Mouse (Mus musculus): Measurements from ENCODE around the gene Mpig6b.

The Mpig6b gene

DNA sequence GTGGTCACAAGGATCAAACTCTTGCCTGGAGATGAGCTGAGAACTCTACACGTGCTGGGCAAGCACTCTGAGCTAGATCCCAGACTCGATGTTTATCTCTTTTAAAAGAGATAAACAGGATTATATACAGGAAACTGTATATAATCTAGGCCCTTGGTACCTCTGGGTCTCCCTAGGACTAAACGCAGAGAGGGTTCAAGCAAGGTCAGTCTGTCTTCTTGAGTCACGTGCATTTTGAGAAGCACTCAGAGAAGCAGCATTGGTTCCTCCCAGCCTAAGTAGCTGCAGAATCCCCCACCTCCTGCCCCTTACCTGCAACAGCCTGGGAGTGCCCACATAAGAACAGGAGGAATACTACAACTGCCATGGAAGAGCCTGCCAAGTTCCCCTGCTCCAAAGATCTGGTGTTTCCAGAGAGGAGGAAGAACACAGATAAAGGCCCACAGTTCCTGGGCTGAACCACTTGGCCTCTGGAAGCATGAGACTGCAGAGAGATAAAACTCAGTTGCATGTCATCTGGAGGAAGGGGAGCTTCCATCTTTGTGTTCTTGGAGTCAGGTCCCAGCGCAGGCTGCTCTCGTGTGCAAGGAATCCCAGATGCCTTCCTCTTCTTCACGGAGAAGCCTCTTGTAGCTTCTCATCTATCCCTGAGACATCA, 19.4 kb upstream of the Mpig6b start, which contains the start of gene Ly6g6f:
Gene Ly6g6f (minus strand): TSS at position 403 of the 658 bp plus-strand sequence.
- DNase-seq (ENCODE audit: low read depth) = no peak

DNA sequence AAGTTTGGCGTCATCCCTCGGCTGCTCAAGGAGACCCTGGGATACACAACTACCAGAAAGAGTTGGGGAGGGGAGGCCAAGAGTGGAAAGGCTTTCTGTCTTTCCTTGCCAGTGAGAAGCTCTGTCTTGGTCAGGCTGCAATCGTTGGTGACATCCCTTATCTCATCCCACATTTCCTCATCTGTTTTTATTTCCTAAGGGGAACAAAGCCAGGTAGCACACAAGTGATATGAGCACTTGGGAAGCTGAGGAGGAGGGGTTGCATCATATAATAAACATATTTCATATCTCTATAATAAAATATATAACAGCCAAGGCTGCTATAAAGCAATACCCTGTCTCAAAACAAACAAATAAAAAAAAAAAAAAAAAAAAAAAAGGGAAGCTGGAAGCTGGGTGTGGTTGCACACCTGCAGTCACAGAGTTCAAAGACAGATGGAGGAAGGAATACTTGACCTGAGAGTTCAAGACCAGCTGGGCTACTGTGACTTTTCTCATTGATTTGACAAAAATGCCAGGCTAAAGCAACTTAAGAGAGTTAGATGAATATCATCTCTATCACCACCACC, 18.0 kb upstream of the Mpig6b start:
- DNase-seq (ENCODE audit: low read depth) = no peak

DNA sequence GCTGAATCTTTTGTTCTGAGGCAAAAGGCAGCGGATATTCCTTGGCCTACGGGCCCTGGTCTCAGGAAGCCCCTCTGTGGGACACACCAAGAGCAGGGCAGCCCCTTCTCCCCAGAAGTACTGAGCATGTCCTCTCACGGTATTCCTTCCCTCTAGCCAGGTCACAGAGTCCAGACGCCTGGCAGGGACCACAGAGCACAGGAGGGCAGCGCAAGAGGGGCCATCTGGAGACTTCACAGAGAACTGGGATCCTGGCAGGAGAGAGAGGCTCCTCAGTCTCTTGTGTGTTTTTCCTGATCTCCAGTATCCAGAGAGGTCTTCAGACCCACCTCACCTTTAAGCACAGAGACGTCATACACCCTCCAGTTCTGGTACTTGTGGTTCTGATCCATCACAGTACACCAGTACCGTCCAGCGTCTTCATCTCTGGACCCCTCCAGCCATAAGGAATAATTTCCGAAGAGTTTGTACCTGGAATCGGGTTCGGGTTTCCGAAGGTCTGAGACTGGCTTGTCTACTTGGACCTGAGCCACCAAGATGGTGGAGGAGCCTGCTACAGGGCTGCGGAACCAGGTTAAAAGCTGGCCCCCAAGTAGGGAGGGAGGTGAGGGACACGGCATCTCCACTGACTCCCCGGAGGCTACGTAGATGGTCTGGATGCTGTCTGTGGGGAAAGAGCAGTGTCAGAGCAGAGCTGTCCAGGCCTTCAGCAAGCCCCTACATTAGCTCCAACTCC, 17.0 kb upstream of the Mpig6b start:
- no peak for DNase-seq (ENCODE audit: low read depth)

DNA sequence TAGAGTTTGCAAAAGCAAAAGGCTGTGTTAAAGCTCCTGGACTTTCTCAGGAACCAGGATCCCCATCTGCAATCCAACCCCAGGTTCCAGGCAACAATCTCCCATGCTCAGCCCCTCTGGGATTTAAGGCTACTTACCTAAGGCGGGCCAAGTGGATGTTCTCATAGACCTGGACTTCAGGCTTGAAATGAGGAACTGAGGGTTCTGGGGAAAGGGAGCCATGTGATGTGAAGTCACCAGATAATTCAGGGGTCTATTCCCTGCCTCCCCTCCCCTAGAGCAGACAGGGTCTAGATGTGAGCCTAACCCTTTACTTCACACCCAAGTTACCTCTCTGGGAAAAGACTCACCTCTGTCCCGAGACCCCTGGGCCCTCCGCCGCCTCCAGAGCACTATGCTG, 14.7 kb upstream of the Mpig6b start:
- no peak for DNase-seq (ENCODE audit: low read depth)

DNA sequence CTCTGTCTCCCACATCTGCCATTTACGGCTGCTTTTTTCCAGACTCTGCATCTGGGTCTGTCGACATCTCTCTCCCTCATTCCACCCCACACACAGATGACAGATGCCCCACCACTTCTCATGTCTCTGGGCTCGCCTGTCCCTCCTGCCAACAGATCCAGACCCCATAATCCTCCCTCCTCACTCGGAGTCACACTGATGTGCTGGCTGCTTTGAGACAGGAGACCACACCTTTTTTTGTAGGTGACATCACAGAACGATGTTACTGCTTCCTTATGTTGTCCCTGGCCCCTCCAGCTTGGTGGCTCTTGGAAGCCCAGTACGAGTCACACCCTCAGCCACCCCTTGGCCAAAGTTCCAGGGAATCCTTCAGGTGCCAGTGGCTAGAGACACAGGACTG, 14.3 kb upstream of the Mpig6b start:
- no peak for DNase-seq (ENCODE audit: low read depth)

DNA sequence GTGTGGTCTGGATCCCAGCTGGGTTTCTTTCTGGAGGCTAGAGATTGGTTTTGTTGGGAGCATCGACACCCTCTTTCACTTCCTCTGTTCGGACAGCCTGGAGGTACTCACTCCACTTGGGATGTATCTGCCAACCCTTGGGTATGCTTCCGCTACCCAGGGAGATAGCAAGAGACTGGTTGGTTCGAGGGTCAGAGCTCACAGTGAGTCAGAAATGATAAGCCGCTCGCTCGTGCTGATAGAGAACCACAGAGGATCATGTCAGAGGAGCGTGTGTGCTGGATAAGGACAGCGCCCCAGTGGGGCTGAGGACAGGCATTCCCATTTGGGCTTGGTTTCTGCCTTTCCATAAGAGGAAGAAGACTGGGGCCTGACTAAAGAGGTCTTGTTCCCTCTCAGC, 13.8 kb upstream of the Mpig6b start:
- no peak for DNase-seq (ENCODE audit: low read depth)

DNA sequence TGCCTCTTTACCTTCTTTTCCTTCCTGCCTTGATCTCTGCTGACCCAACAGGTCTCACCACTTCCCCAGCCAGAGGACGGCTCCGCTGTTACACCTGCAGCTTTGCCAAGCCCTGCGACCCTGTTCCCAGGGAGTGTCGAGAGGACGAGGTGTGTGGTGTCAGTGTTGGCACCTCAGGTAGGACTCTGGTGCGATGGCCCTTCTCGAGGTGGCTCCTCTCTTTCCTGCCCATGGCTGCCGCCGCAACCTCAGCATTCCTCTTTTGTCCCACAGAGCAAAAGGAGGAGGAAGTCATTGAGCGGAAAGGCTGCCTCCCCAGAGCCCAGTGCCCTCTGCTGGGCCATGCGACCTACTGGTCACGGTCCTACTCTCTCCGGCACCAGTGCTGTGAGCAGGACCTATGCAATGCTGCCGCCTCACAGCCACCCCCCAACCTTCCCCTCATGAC, 11.8 kb upstream of the Mpig6b start, which contains the start of gene Ly6g6d:
Gene Ly6g6d (minus strand): TSS at position 280 of the 448 bp plus-strand sequence.
- no peak for DNase-seq (ENCODE audit: low read depth)

DNA sequence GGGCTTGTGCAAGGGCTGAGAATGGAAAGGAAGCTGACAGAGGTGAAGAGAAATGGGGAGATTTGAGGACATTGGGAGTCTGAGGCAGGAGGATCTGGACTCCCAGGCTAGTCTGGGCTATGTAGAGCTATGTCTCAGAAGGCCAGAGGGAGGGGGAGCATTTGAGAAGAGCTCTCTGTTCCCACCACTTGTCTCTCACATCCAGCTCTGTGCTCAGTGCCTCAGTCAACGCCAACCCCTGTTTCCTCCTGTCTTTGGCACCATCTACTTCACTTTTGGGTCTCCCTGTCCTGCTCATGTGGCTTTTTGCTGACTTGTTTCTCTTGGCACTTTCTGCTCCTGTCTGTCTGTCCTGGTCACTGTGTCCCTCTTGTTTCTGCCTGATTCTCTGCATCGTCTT, 11.3 kb upstream of the Mpig6b start:
- no peak for DNase-seq (ENCODE audit: low read depth)

DNA sequence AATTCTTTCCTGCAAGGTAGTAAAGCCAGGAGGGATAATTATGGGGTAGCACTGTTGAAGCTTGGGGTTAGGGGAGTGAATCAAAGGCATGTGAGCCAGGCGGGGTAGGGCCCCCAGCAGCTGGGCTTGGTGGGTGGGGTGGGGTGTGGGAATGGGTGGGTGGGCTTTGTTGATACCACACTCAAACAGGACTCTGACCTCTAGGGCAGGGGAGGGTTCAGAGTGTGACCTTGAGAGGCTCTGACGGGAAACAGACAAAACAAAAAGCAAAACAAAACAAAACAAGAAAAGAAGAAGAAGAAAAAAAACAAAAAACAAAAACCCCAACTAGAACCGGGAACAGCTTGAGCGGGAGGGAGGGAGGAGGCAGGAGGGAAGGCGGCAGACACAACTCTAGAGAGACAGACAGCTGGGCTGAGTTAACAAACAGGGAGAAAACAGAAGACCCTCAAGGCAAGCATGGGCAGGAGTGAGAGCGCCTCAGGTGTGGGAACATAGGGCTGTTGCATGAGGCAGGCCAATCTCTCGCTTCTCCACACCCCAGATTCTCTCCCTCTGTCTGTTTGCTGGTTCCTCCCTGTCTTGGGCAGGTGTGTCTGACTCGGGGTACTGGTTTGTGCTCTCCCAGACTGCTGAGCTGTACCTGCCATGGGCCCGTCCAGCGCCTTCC, 10.7 kb upstream of the Mpig6b start, which contains the start of gene Ly6g6e:
Gene Ly6g6e (plus strand): TSS at position 396 of the 670 bp plus-strand sequence.
- no peak for DNase-seq (ENCODE audit: low read depth)

DNA sequence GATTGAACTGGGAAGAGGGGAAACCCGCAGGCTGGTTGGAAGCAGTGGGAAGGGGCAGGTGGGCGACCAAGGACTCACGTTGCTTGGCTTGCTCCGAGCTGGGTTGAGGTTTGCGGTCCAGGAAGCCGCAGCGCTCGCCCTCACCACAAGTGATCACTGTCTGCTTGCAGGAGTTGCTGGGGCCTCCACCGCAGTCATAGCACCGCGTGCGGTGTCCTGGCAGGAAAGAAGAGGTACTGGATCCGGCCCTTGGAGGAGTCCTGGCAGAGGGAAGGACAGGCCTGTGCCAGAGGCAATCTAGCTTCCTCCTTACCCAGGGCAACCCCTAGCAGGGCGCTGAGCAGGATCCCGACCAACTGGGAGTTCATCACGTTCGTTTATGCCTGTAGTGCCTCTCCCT, 8.1 kb upstream of the Mpig6b start:
- no peak for DNase-seq (ENCODE audit: low read depth)

DNA sequence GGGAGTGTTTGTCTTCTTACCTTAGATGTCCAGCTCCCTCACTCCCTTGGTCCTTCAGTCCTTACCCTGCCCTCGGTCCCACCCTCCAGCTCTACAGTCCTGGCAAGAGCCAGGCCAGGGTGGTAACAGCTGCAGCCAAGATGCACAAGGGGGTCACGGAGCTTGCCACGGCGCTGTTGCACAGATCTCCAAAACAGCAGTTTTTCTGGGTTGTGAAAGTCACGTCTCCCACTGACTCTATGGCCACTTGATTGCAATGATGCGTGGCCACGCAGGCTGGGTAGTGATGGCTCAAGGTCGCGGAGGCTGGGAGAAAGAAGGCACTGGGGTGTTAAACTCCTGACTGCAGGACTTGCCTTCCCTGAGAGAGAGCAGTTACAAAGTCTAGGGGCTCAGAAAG, 5.5 kb upstream of the Mpig6b start:
- DNase-seq (ENCODE audit: low read depth) = no peak

DNA sequence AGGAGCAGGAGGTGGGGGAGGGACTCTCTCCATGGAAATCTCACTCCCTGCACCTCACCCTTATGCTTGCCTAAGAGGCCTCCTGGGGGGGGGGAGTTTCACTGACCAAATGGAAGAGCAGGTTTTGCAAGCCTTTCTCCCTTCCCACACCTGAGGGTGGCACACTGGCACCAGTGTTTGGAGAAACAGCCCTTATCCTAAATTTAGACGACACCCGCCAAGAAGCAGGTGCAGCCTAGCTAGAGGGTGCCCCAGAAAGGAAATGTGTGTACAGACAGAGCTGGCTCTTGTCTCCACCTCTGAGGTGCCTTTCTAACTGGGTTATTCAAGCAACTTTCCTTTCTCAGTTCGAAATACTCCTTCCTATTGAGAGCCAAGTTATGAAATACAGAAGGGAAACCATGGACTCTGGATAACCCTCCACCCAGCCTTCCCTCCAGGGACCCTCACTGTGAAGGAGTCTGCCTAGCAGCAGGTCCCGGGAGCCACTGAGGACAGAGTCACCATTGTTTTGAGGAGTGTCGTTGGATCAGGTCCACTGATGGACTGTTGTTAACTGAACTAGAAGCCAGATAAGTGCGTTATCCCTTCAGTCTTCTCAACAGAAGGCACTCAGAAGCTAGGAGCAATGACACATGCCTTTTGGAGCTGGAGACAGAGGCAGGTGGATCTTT, 4.7 kb upstream of the Mpig6b start:
- DNase-seq (ENCODE audit: low read depth) = no peak

DNA sequence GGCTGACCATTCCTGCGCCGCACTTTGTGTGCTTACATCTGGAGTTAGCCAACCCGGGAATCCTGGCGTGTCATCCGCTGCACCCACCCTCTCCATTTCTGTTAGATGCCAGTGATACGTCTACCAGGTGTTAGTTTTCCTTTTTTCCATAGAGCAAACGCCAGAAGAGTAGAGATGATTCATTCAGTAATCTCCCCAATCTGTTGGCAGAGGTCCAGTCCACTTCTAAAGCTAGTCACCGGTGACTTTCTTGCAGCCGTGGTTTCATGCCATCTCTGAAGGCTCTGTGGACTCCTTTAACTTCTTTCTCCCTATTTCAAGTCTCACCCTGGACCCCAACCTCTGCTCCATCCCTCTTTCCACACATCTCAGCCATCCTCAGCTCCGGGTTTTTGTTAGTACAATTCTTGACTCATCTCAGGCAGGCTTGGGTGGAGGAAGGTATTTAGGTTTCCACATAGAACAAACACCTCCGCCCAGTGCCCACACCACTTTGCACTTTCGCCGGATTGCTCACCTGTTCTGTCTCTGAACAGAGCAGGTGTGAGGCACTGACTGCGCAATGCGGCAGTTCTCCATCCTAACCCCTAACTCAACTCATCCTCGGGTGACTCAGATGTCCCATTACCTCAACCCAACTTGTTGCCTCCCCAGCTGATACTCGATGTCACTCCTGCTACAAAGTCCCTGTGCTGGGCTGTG, 2.4 kb upstream of the Mpig6b start:
- DNase-seq (ENCODE audit: low read depth) = no peak

DNA sequence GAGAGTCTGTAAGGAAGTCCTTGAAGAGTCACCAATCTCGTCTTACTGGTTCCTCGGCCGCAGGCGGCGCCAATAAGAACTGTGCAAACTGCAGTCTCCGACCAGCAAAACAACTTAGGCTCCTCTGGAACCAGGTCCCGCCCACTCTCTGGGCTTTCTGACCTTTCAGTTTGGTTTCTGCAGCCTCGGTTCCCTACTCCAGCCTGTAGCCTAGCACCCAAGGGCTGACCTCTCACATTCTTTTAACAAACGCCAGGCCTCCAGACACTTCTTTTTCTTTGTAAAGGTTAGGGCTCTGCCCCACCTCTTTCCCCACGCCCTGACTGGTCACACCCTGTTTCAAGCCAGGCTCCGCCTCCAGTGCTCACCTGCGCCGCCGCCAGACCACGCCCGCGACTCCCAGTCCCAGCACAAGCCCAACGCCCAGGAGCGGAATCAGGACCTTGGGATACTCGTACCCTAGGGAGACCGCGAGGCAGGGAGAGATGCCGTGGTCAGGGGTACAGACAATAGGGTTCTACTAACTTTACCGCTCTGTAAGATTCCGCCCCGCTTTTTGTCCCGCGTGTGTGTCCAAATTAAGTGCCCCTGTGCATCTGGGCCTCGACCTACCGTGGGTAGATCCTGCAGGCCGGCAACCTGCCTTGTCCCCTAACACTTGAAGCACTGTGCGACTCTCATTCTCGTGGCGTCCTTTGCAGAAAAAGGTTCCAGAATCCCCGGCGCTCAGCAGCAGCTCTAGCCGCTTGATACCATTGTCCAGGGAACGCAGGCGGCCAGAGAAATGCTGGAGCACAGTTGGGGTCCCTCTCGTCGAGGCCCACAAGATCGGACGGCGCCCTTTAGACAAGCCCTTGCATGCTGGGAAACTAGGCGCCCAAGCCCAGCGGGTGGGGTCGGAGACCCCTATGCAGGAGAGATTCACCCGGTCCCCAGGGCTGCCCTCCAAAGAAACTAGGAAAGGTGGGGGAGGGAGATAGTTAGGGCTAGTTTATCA, 735 bp downstream of the Mpig6b start, which contains the start of gene Ly6g6c:
Gene Ly6g6c (plus strand): TSS at position 438 of the 997 bp plus-strand sequence.
- no peak for DNase-seq (ENCODE audit: low read depth)

DNA sequence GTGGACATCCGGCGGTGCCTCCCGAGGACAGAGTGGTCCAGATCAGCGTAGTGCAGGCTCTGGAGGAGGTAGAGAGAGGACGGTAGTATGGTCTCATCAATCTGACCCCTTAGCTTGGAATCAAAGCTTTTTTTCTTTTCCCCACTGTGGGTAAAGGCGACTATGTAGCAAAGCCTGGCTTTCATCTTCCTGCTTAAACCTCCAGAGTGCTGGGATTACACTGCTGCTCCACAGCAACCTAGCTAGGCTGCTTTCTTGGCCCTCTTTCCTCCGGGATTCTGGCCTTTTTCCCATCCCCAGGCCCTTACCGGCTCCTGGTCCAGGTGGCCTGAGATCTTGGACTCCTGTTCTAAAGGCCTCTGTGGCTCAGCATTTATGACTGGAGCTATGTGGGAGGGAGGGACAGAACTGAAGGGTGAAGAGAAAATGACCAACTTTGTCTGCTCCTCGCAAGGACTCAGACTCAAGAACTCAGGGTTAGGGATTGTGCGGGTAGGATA, 1.6 kb downstream of the Mpig6b start:
- DNase-seq (ENCODE audit: low read depth) = no peak

DNA sequence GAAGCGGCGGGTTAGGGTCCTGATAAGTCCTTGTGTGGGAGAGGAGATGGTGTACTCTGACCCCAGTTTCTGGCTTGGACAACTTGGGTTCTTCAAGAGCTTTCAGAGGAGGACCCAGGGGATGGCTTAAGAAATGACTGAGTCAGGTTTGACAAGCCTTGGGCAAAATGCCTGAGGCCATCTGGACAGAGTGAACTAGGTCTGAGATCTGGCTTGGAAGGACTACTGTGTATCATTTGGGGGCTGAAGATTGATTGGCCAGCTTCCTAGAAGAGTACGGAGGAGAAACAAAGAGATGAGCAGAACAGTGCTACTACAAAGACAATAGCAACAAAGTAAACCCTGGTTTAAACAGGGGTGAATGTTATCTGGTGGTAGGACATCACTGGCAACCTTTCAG, 2.5 kb downstream of the Mpig6b start:
- DNase-seq (ENCODE audit: low read depth) = no peak

DNA sequence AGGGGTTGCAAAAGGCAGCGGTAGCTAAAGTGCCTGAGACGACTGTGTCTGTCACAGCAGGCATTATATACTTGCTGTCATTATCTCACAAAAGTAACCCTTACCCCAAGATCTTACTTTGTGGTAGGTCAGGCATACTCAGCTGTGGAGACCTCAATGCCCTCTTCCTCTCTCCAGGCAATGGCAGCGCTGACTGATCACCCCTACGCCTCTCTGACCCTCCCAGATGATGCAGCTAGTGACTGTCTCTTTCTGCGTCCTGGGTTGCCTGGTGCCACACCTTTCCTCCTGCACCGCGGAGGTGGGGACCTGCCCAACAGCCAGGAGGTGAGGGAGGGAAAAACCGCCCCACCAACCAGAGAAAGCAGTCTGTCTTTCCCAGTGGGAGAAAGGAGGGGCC, 4.7 kb downstream of the Mpig6b start:
- no peak for DNase-seq (ENCODE audit: low read depth)

DNA sequence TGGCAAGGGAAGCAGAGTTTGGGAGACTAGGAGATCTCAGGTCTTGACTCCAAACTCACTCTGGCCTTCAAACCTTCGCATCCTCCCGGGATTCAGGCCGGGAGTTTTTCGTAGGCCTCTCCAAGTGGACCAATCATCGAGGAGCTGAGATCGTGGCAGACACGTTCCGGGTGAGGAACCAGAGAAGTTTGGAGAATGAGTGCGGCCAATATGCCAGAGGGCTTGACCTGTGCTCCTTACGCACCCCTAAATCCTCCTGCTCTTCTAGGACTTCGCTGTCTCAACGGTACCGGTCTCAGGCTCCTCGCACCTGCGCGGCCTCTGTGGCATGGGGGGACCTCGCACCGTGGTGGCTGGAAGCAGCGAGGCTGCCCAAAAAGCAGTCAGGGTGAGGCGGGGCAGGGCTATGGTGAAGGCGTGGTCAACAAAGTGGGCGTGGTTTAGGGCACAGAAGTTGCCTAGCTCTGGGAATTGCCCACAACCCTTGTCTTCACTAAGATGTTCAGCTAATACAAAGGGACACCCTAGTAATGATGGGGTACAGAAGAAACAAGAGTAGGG, 5.2 kb downstream of the Mpig6b start:
- no peak for DNase-seq (ENCODE audit: low read depth)

DNA sequence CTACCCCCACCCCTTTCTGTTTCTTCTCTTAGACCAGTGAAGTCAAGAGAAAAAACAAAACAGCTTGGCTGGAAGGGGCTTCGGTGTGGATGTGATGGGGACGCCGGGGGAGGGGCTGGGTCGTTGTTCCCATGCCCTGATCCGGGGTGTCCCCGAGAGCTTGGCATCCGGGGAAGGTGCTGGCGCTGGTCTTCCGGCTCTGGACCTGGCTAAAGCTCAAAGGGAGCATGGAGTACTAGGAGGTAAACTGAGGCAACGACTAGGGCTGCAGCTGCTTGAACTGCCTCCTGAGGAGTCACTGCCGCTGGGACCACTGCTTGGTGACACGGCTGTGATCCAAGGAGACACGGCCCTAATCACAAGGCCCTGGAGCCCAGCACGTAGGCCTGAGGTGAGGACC, 5.9 kb downstream of the Mpig6b start:
- no peak for DNase-seq (ENCODE audit: low read depth)
